ENCODE assay signal across 8 mouse cellular contexts in the genomic region with DNA sequence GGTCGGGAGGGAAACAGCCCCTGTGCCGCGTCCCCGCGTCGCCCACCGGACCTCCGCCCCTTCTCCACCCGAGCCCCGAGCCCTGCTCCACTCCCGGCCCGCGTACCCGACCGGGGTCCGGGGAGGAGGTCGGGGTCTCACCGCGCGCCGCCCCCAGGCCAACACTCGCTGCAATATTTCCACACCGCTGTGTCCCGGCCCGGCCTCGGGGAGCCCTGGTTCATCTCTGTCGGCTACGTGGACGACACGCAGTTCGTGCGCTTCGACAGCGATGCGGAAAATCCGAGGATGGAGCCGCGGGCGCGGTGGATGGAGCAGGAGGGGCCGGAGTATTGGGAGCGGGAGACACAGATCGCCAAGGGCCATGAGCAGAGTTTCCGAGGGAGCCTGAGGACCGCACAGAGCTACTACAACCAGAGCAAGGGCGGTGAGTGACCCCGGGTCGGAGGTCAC. TPM values are rescaled to one million over a fixed set of nuclear protein-coding genes. Genes with fewer than 3 reads are reported as not detected.
A peak's percentile ranks its signal among the peaks of the same experiment; 100 is the strongest.
DNase-seq lines count a peak whose midpoint lies in the region; ATAC-seq and TF ChIP-seq lines count a peak whose summit lies in the region.
"Not testable (repeated sequence)": the region's sequence is repeated elsewhere in the genome, so short reads cannot be mapped to it uniquely, and the experiment has no call there.

No protein-coding gene starts in this region.

- not testable (repeated sequence) for TF ChIP-seq CTCF in CH12.LX (conservative IDR thresholded peaks at IDR 0.05 in 1 of 2, IDR thresholded peaks at IDR 0.05 in 1 of 2; ENCODE audit: low read depth in 2 of 2, low read length in 2 of 2); liver, embryonic 14.5 days (IDR thresholded peaks at IDR 0.05; ENCODE audit: low read depth); midbrain, postnatal 0 days (IDR thresholded peaks at IDR 0.05); stomach, postnatal 0 days (IDR thresholded peaks at IDR 0.05; ENCODE audit: low read depth)

- 1% methylated on average over 41 of the region's 48 CpGs for WGBS in forebrain, embryonic 13.5 days
- under 1% methylated on average over 48 of the region's 48 CpGs for WGBS in kidney, embryonic 15.5 days
- WGBS in liver, embryonic 14.5 days (ENCODE audit: insufficient replicate concordance) = 2% methylated on average over 43 of the region's 48 CpGs
- 1% methylated on average over 40 of the region's 48 CpGs for WGBS in midbrain, postnatal 0 days
- WGBS in stomach, postnatal 0 days = 1% methylated on average over 41 of the region's 48 CpGs

- not testable (repeated sequence) for TF ChIP-seq POLR2A in CH12.LX (IDR thresholded peaks at IDR 0.05; ENCODE audit: low read depth, low read length)

- in situ Hi-C loops in CH12.LX (cut with MboI; ENCODE audit: low pct_ligation_motif_present, low pct_unique_long_range_greater_than_20kb, low sequenced_read_pairs) = not testable (repeated sequence)

- not testable (repeated sequence) for H3K4me2 ChIP-seq in CH12.LX (ENCODE audit: insufficient read depth, low read depth, poor library complexity, severe bottlenecking)
- peak overlapping the region; percentile 80 for H3K4me2 ChIP-seq in forebrain, embryonic 13.5 days
- H3K4me2 ChIP-seq in kidney, embryonic 15.5 days = peak overlapping the region; percentile 99
- H3K4me2 ChIP-seq in liver, embryonic 14.5 days (ENCODE audit: low read depth) = peak overlapping the region; percentile 49
- peak overlapping the region; percentile 63 for H3K4me2 ChIP-seq in midbrain, postnatal 0 days (ENCODE audit: low read depth, low read length, poor library complexity, severe bottlenecking)
- peak overlapping the region; percentile 81 for H3K4me2 ChIP-seq in stomach, postnatal 0 days (replicated peaks; ENCODE audit: low read depth)

- DNase-seq in CH12.LX (ENCODE audit: extremely low read depth); liver, embryonic 14.5 days (ENCODE audit: low read depth in 3 of 3, low spot score in 3 of 3); midbrain, postnatal 0 days (ENCODE audit: low spot score): not testable (repeated sequence)
- peak; percentile 47 to 52 for DNase-seq in cerebellum, postnatal 10 days
- peak; percentile 26 for DNase-seq in heart, postnatal 4 days
- peak; percentile 24 for DNase-seq in stomach, postnatal 0 days (ENCODE audit: low spot score)

- not testable (repeated sequence) for H3K79me2 ChIP-seq in CH12.LX (replicated peaks; ENCODE audit: control insufficient read depth, extremely low read depth, insufficient read depth, poor library complexity, severe bottlenecking)

- not testable (repeated sequence) for TF ChIP-seq EP300 in CH12.LX (IDR thresholded peaks at IDR 0.05; ENCODE audit: low read length); liver, embryonic 14.5 days (IDR thresholded peaks at IDR 0.05; ENCODE audit: low read depth); stomach, postnatal 0 days (optimal IDR thresholded peaks at IDR 0.05)

- TF ChIP-seq RAD21 in CH12.LX (IDR thresholded peaks at IDR 0.05; ENCODE audit: low read depth, low read length) = not testable (repeated sequence)

- H3K9ac ChIP-seq in CH12.LX (ENCODE audit: insufficient read depth, low read depth) = peak overlapping the region; percentile 81
- H3K9ac ChIP-seq in forebrain, embryonic 13.5 days = peak overlapping the region; percentile 54
- H3K9ac ChIP-seq in kidney, embryonic 15.5 days = peak overlapping the region; percentile 62
- not testable (repeated sequence) for H3K9ac ChIP-seq in liver, embryonic 14.5 days (replicated peaks); midbrain, postnatal 0 days (replicated peaks; ENCODE audit: low read length, poor library complexity, severe bottlenecking)
- H3K9ac ChIP-seq in stomach, postnatal 0 days (ENCODE audit: low read length) = peak overlapping the region; percentile 35; the same call in 1 of the 2 replicates

- H3K4me3 ChIP-seq in CH12.LX (replicated peaks in 1 of 3; ENCODE audit: low read depth in 2 of 3, low read length in 2 of 3, poor library complexity in 1 of 3) = peak overlapping the region; percentile 35 to 72 (median 49)
- peak overlapping the region; percentile 44 for H3K4me3 ChIP-seq in forebrain, embryonic 13.5 days
- H3K4me3 ChIP-seq in kidney, embryonic 15.5 days (replicated peaks) = peak overlapping the region; percentile 54
- H3K4me3 ChIP-seq in liver, embryonic 14.5 days (ENCODE audit: insufficient read depth in 1 of 2, low read depth in 2 of 2, low read length in 2 of 2) = peak overlapping the region; percentile 11 to 14; a peak in 2 of 4 replicates
- H3K4me3 ChIP-seq in midbrain, postnatal 0 days (ENCODE audit: low read depth, low read length) = peak overlapping the region; percentile 42
- H3K4me3 ChIP-seq in stomach, postnatal 0 days (ENCODE audit: low read depth, low read length) = peak overlapping the region; percentile 41

- ATAC-seq in forebrain, embryonic 13.5 days = peak; percentile 40; the same call in 1 of the 2 replicates
- ATAC-seq in kidney, embryonic 15.5 days (replicated peaks; ENCODE audit: low FRiP score) = peak; percentile 63
- peak; percentile 55; the same call in 1 of the 2 replicates for ATAC-seq in liver, embryonic 14.5 days (ENCODE audit: insufficient read depth)
- ATAC-seq in midbrain, postnatal 0 days (ENCODE audit: low FRiP score) = peak; percentile 51
- not testable (repeated sequence) for ATAC-seq in stomach, postnatal 0 days (ENCODE audit: low FRiP score, low TSS enrichment)

- not testable (repeated sequence) for H3K9me3 ChIP-seq in CH12.LX (replicated peaks; ENCODE audit: low read length); forebrain, embryonic 13.5 days (replicated peaks); kidney, embryonic 15.5 days (replicated peaks); liver, embryonic 14.5 days (ENCODE audit: control insufficient read depth, low read length); midbrain, postnatal 0 days (ENCODE audit: low read length); stomach, postnatal 0 days (ENCODE audit: control insufficient read depth, low read length)

- H3K4me1 ChIP-seq in CH12.LX (ENCODE audit: control insufficient read depth in 1 of 2, insufficient read depth in 2 of 2); forebrain, embryonic 13.5 days; kidney, embryonic 15.5 days; liver, embryonic 14.5 days (replicated peaks; ENCODE audit: control insufficient read depth in 2 of 2, insufficient read depth in 2 of 2, low read length in 1 of 2); midbrain, postnatal 0 days (ENCODE audit: insufficient read depth, low read length); stomach, postnatal 0 days (replicated peaks; ENCODE audit: control insufficient read depth, insufficient read depth): not testable (repeated sequence)

- dilution Hi-C loops in CH12.LX (cut with MboI; ENCODE audit: extremely low pct_ligation_motif_present, extremely low pct_unique_long_range_greater_than_20kb, low sequenced_read_pairs) = not testable (repeated sequence)

- H3K27ac ChIP-seq in CH12.LX (ENCODE audit: insufficient read depth, low read depth) = 0 out of 2 replicates have a peak overlapping the region, but pooled peaks have one; percentile 25
- not testable (repeated sequence) for H3K27ac ChIP-seq in forebrain, embryonic 13.5 days; kidney, embryonic 15.5 days; liver, embryonic 14.5 days; midbrain, postnatal 0 days (ENCODE audit: low read depth, low read length); stomach, postnatal 0 days (replicated peaks)

- not testable (repeated sequence) for H3K27me3 ChIP-seq in CH12.LX (replicated peaks); midbrain, postnatal 0 days (ENCODE audit: insufficient read depth, low read length); stomach, postnatal 0 days (ENCODE audit: control insufficient read depth, insufficient read depth, low read length)
- H3K27me3 ChIP-seq in forebrain, embryonic 13.5 days = peaks cover 18% of the 10 kb centered on the region
- peaks cover 16% of the 10 kb centered on the region for H3K27me3 ChIP-seq in kidney, embryonic 15.5 days
- peaks cover 18% of the 10 kb centered on the region for H3K27me3 ChIP-seq in liver, embryonic 14.5 days (ENCODE audit: control insufficient read depth, insufficient read depth, low read length)

- H3K36me3 ChIP-seq in CH12.LX (replicated peaks in 1 of 2; ENCODE audit: control insufficient read depth in 1 of 2, insufficient read depth in 1 of 2, low read length in 1 of 2); forebrain, embryonic 13.5 days (ENCODE audit: poor library complexity, severe bottlenecking); kidney, embryonic 15.5 days; liver, embryonic 14.5 days (replicated peaks; ENCODE audit: control insufficient read depth, insufficient read depth, low read depth); midbrain, postnatal 0 days (ENCODE audit: insufficient read depth, low read length); stomach, postnatal 0 days (ENCODE audit: control insufficient read depth, insufficient read depth, low read length): not testable (repeated sequence)

RNA-seq across cellular contexts. Expression of a gene that starts 0.4 kb away (rescaled TPM):
- total RNA-seq in CH12.LX (2012; rRNA removed) (48.5 and 66.0 TPM in 2 replicates), CH12.LX (2014; rRNA removed) (30.9 and 40.9 TPM in 2 replicates)
- 104 and 117 TPM in 2 replicates for polyA plus RNA-seq in CH12.LX (2012; ENCODE audit: insufficient read length, low read depth)
- 2.1 and 2.5 TPM in 2 replicates for polyA plus RNA-seq in forebrain, embryonic 13.5 days (2015; fragmentation: Nextera tagmentation; extraction: Ambion mirVana)
- total RNA-seq in heart, postnatal 4 days (2021) = under 1 TPM; 0.69 to 0.92 TPM
- 12.7 and 13.9 TPM in 2 replicates for polyA plus RNA-seq in kidney, embryonic 15.5 days (2015; fragmentation: Nextera tagmentation; extraction: Ambion mirVana)
- polyA plus RNA-seq in liver, embryonic 14.5 days (2012; rRNA removed) = 21.8 and 24.4 TPM in 2 replicates
- 19.0 and 20.7 TPM in 2 replicates for polyA plus RNA-seq in liver, embryonic 14.5 days (2014; fragmentation: Nextera tagmentation; extraction: Ambion mirVana)
- total RNA-seq in midbrain, postnatal 0 days (2014; rRNA removed) = 1.6 and 3.3 TPM in 2 replicates
- polyA plus RNA-seq in midbrain, postnatal 0 days (2015; fragmentation: Nextera tagmentation; extraction: Ambion mirVana) = 3.5 and 4.2 TPM in 2 replicates
- 0.96 and 1.2 TPM in 2 replicates for polyA plus RNA-seq in stomach, postnatal 0 days (2015; fragmentation: Nextera tagmentation; extraction: Ambion mirVana)

RNA-seq across cellular contexts. Expression of a gene that starts 14.7 kb away (rescaled TPM):
- total RNA-seq in CH12.LX (2012; rRNA removed) = 41.0 and 54.3 TPM in 2 replicates
- total RNA-seq in CH12.LX (2014; rRNA removed) = 79.7 and 90.3 TPM in 2 replicates
- polyA plus RNA-seq in CH12.LX (2012; ENCODE audit: insufficient read length, low read depth) = 122 and 141 TPM in 2 replicates
- 0.22 and 0.43 TPM in 2 replicates for polyA plus RNA-seq in forebrain, embryonic 13.5 days (2015; fragmentation: Nextera tagmentation; extraction: Ambion mirVana)
- total RNA-seq in heart, postnatal 4 days (2021) = under 1 TPM; 0.21 to 0.52 TPM
- 3.0 and 5.2 TPM in 2 replicates for polyA plus RNA-seq in kidney, embryonic 15.5 days (2015; fragmentation: Nextera tagmentation; extraction: Ambion mirVana)
- polyA plus RNA-seq in liver, embryonic 14.5 days (2012; rRNA removed) = 10.3 and 11.2 TPM in 2 replicates
- 7.6 and 11.1 TPM in 2 replicates for polyA plus RNA-seq in liver, embryonic 14.5 days (2014; fragmentation: Nextera tagmentation; extraction: Ambion mirVana)
- total RNA-seq in midbrain, postnatal 0 days (2014; rRNA removed) = 0.11 and 0.52 TPM in 2 replicates
- polyA plus RNA-seq in midbrain, postnatal 0 days (2015; fragmentation: Nextera tagmentation; extraction: Ambion mirVana) = 1.8 TPM in 2 replicates
- polyA plus RNA-seq in stomach, postnatal 0 days (2015; fragmentation: Nextera tagmentation; extraction: Ambion mirVana) = 0.22 and 0.35 TPM in 2 replicates

RNA-seq across cellular contexts. Expression of a gene that starts 30.6 kb away (rescaled TPM):
- total RNA-seq in CH12.LX (2012; rRNA removed) = 2.2 and 2.4 TPM in 2 replicates
- 0.62 and 0.93 TPM in 2 replicates for total RNA-seq in CH12.LX (2014; rRNA removed)
- 60.0 and 83.0 TPM in 2 replicates for polyA plus RNA-seq in CH12.LX (2012; ENCODE audit: insufficient read length, low read depth)
- polyA plus RNA-seq in forebrain, embryonic 13.5 days (2015; fragmentation: Nextera tagmentation; extraction: Ambion mirVana) = 0.55 TPM in 1 of 2 replicates, not detected in the other
- total RNA-seq in heart, postnatal 4 days (2021) = under 1 TPM; 0.19 to 0.36 TPM
- 2.0 and 4.7 TPM in 2 replicates for polyA plus RNA-seq in kidney, embryonic 15.5 days (2015; fragmentation: Nextera tagmentation; extraction: Ambion mirVana)
- 119 and 136 TPM in 2 replicates for polyA plus RNA-seq in liver, embryonic 14.5 days (2012; rRNA removed)
- 195 and 206 TPM in 2 replicates for polyA plus RNA-seq in liver, embryonic 14.5 days (2014; fragmentation: Nextera tagmentation; extraction: Ambion mirVana)
- 0.42 TPM in 1 of 2 replicates, not detected in the other for total RNA-seq in midbrain, postnatal 0 days (2014; rRNA removed)
- polyA plus RNA-seq in midbrain, postnatal 0 days (2015; fragmentation: Nextera tagmentation; extraction: Ambion mirVana) = 0.47 and 0.62 TPM in 2 replicates
- 0.99 and 1.4 TPM in 2 replicates for polyA plus RNA-seq in stomach, postnatal 0 days (2015; fragmentation: Nextera tagmentation; extraction: Ambion mirVana)

RNA-seq across cellular contexts. Expression of a gene that starts 59.9 kb away (rescaled TPM):
- 127 and 165 TPM in 2 replicates for total RNA-seq in CH12.LX (2012; rRNA removed)
- total RNA-seq in CH12.LX (2014; rRNA removed) = 116 and 128 TPM in 2 replicates
- polyA plus RNA-seq in CH12.LX (2012; ENCODE audit: insufficient read length, low read depth) = 157 and 181 TPM in 2 replicates
- polyA plus RNA-seq in forebrain, embryonic 13.5 days (2015; fragmentation: Nextera tagmentation; extraction: Ambion mirVana) = 0.89 and 1.2 TPM in 2 replicates
- 1 to 10 TPM; 8.0 TPM for total RNA-seq in heart, postnatal 4 days (2021)
- polyA plus RNA-seq in kidney, embryonic 15.5 days (2015; fragmentation: Nextera tagmentation; extraction: Ambion mirVana) = 4.0 and 4.1 TPM in 2 replicates
- polyA plus RNA-seq in liver, embryonic 14.5 days (2012; rRNA removed) = 5.4 TPM in 2 replicates
- 1.2 and 1.3 TPM in 2 replicates for polyA plus RNA-seq in liver, embryonic 14.5 days (2014; fragmentation: Nextera tagmentation; extraction: Ambion mirVana)
- 1.4 and 4.0 TPM in 2 replicates for total RNA-seq in midbrain, postnatal 0 days (2014; rRNA removed)
- 0.79 and 1.0 TPM in 2 replicates for polyA plus RNA-seq in midbrain, postnatal 0 days (2015; fragmentation: Nextera tagmentation; extraction: Ambion mirVana)
- 2.7 and 3.3 TPM in 2 replicates for polyA plus RNA-seq in stomach, postnatal 0 days (2015; fragmentation: Nextera tagmentation; extraction: Ambion mirVana)

Comparison
In these comparisons a context has a peak if more than half of its experiments do, and no peak if none do; other contexts are left out.
1. RNA of a gene that starts 14.7 kb away (polyA plus RNA-seq): 122 to 141 TPM in CH12.LX; 7.6 to 11.2 TPM in liver, embryonic 14.5 days, 3.0 to 5.2 TPM in kidney, embryonic 15.5 days, 1.8 TPM in midbrain, postnatal 0 days, 0.22 to 0.43 TPM in forebrain, embryonic 13.5 days and 0.22 to 0.35 TPM in stomach, postnatal 0 days; every median in the first group is over 10 times any median in the second.
2. RNA of a gene that starts 30.6 kb away (polyA plus RNA-seq): 119 to 206 TPM in liver, embryonic 14.5 days and 60.0 to 83.0 TPM in CH12.LX; 2.0 to 4.7 TPM in kidney, embryonic 15.5 days, 0.99 to 1.4 TPM in stomach, postnatal 0 days, 0.47 to 0.62 TPM in midbrain, postnatal 0 days and 0.55 TPM in forebrain, embryonic 13.5 days; every median in the first group is over 10 times any median in the second.
3. Peak in every context shown above with its lines, with median percentiles within 50 percentile points of each other: H3K4me3 ChIP-seq.